Mouse (Mus musculus): Measurements from ENCODE around the gene Olfr1140. TPM values are rescaled to one million over a fixed set of nuclear protein-coding genes. Genes with fewer than 3 reads are reported as not detected.

The Olfr1140 gene
- polyA plus RNA-seq (2014; fragmentation: Nextera tagmentation; extraction: Ambion mirVana) = not detected in 2 replicates

GRCm38 (mm10) chr2:87743452-87743851 lies at the start of gene Olfr1140:
Gene Olfr1140, plus strand, starts transcription at chr2:87743752.
- Histone ChIP-seq H3K4me3 (replicated peaks; ENCODE audit: low read depth, low read length) (no peak within 1 kb of the TSS), H3K36me3 (ENCODE audit: control insufficient read depth, insufficient read depth, low read length) (no peaks in the 10 kb centered on the region), H3K9me3 (ENCODE audit: control insufficient read depth, low read length) (no peaks in the 10 kb centered on the region), H3K4me2 (ENCODE audit: low read length) (no peak within 1 kb of the TSS), H3K9ac (replicated peaks; ENCODE audit: low read length) (no peak within 1 kb of the TSS), H3K27me3 (ENCODE audit: control insufficient read depth, insufficient read depth, low read length) (no peaks in the 10 kb centered on the region), H3K4me1 (ENCODE audit: control insufficient read depth, insufficient read depth, low read length) (no peaks in the 10 kb centered on the region), H3K27ac (replicated peaks; ENCODE audit: low read depth, low read length) (no peak within 1 kb of the TSS)
- no peak for ATAC-seq (ENCODE audit: low FRiP score, low TSS enrichment)
- 71% methylated on average over 3 of the region's 3 CpGs for WGBS
- no peak for DNase-seq

- ATAC-seq (ENCODE audit: low FRiP score, low TSS enrichment) (no peak), DNase-seq (no peak)
- Histone ChIP-seq H3K27ac (replicated peaks; ENCODE audit: low read depth, low read length) (no peak within 1 kb of the TSS), H3K4me3 (replicated peaks; ENCODE audit: low read depth, low read length) (no peak within 1 kb of the TSS), H3K9me3 (ENCODE audit: control insufficient read depth, low read length) (no peaks in the 10 kb centered on the region), H3K4me1 (ENCODE audit: control insufficient read depth, insufficient read depth, low read length) (no peaks in the 10 kb centered on the region), H3K36me3 (ENCODE audit: control insufficient read depth, insufficient read depth, low read length) (no peaks in the 10 kb centered on the region), H3K4me2 (ENCODE audit: low read length) (no peak within 1 kb of the TSS), H3K27me3 (ENCODE audit: control insufficient read depth, insufficient read depth, low read length) (no peaks in the 10 kb centered on the region), H3K9ac (replicated peaks; ENCODE audit: low read length) (no peak within 1 kb of the TSS)
These were observed 49.7 kb upstream of the Olfr1140 start, which contains the start of gene Olfr1136 for GRCm38 (mm10) chr2:87693847-87694246. Gene Olfr1136, minus strand, starts transcription at chr2:87693947.

- Histone ChIP-seq H3K27ac (replicated peaks; ENCODE audit: low read depth, low read length) (no peak within 1 kb of the TSS), H3K4me1 (ENCODE audit: control insufficient read depth, insufficient read depth, low read length) (no peaks in the 10 kb centered on the region), H3K4me2 (ENCODE audit: low read length) (no peak within 1 kb of the TSS), H3K36me3 (ENCODE audit: control insufficient read depth, insufficient read depth, low read length) (no peaks in the 10 kb centered on the region), H3K9me3 (ENCODE audit: control insufficient read depth, low read length) (no peaks in the 10 kb centered on the region), H3K9ac (replicated peaks; ENCODE audit: low read length) (no peak within 1 kb of the TSS), H3K4me3 (replicated peaks; ENCODE audit: low read depth, low read length) (no peak within 1 kb of the TSS), H3K27me3 (ENCODE audit: control insufficient read depth, insufficient read depth, low read length) (no peaks in the 10 kb centered on the region)
- ATAC-seq (ENCODE audit: low FRiP score, low TSS enrichment) (no peak), DNase-seq (no peak)
These were observed 30.5 kb upstream of the Olfr1140 start, which contains the start of gene Olfr1137 for GRCm38 (mm10) chr2:87713079-87713478. Gene Olfr1137, minus strand, starts transcription at chr2:87713179.

- Histone ChIP-seq H3K36me3 (ENCODE audit: control insufficient read depth, insufficient read depth, low read length) (no peaks in the 10 kb centered on the region), H3K4me2 (ENCODE audit: low read length) (no peak within 1 kb of the TSS), H3K9ac (replicated peaks; ENCODE audit: low read length) (no peak within 1 kb of the TSS), H3K4me3 (replicated peaks; ENCODE audit: low read depth, low read length) (no peak within 1 kb of the TSS), H3K27me3 (ENCODE audit: control insufficient read depth, insufficient read depth, low read length) (no peaks in the 10 kb centered on the region), H3K9me3 (ENCODE audit: control insufficient read depth, low read length) (no peaks in the 10 kb centered on the region), H3K27ac (replicated peaks; ENCODE audit: low read depth, low read length) (no peak within 1 kb of the TSS), H3K4me1 (ENCODE audit: control insufficient read depth, insufficient read depth, low read length) (no peaks in the 10 kb centered on the region)
- DNase-seq (no peak), ATAC-seq (ENCODE audit: low FRiP score, low TSS enrichment) (no peak)
- 85% methylated on average over 1 of the region's 1 CpGs for WGBS
These were observed 3.7 kb upstream of the Olfr1140 start, which contains the start of gene Olfr1138 for GRCm38 (mm10) chr2:87739878-87740277. Gene Olfr1138, minus strand, starts transcription at chr2:87739978.

GRCm38 (mm10) chr2:87753891-87754290 lies 10.3 kb downstream of the Olfr1140 start, which contains the start of gene Olfr1141:
Gene Olfr1141, minus strand, starts transcription at chr2:87753991.
- Histone ChIP-seq H3K27ac (replicated peaks; ENCODE audit: low read depth, low read length) (no peak within 1 kb of the TSS), H3K36me3 (ENCODE audit: control insufficient read depth, insufficient read depth, low read length) (no peaks in the 10 kb centered on the region), H3K9ac (replicated peaks; ENCODE audit: low read length) (no peak within 1 kb of the TSS), H3K4me3 (replicated peaks; ENCODE audit: low read depth, low read length) (no peak within 1 kb of the TSS), H3K9me3 (ENCODE audit: control insufficient read depth, low read length) (no peaks in the 10 kb centered on the region), H3K4me2 (ENCODE audit: low read length) (no peak within 1 kb of the TSS), H3K4me1 (ENCODE audit: control insufficient read depth, insufficient read depth, low read length) (no peaks in the 10 kb centered on the region), H3K27me3 (ENCODE audit: control insufficient read depth, insufficient read depth, low read length) (no peaks in the 10 kb centered on the region)
- ATAC-seq (ENCODE audit: low FRiP score, low TSS enrichment) (no peak), DNase-seq (no peak)
- WGBS = 83% methylated on average over 1 of the region's 1 CpGs

- H3K9ac ChIP-seq (replicated peaks; ENCODE audit: low read length) = no peak overlapping the region
- no peak overlapping the region for H3K4me2 ChIP-seq (ENCODE audit: low read length)
- no peaks in the 10 kb centered on the region for H3K27me3 ChIP-seq (ENCODE audit: control insufficient read depth, insufficient read depth, low read length)
- no peaks in the 10 kb centered on the region for H3K9me3 ChIP-seq (ENCODE audit: control insufficient read depth, low read length)
- no peaks in the 10 kb centered on the region for H3K36me3 ChIP-seq (ENCODE audit: control insufficient read depth, insufficient read depth, low read length)
- no peak overlapping the region for H3K4me3 ChIP-seq (replicated peaks; ENCODE audit: low read depth, low read length)
- DNase-seq = peak; percentile 5
- ATAC-seq (ENCODE audit: low FRiP score, low TSS enrichment) = no peak
- H3K4me1 ChIP-seq (ENCODE audit: control insufficient read depth, insufficient read depth, low read length) = no peaks in the 10 kb centered on the region
- H3K27ac ChIP-seq (replicated peaks; ENCODE audit: low read depth, low read length) = no peak overlapping the region
- 49% methylated on average over 1 of the region's 1 CpGs for WGBS
These were observed 32.6 kb downstream of the Olfr1140 start for GRCm38 (mm10) chr2:87776143-87776542.

- ATAC-seq (ENCODE audit: low FRiP score, low TSS enrichment) = no peak
- Histone ChIP-seq H3K4me2 (ENCODE audit: low read length) (no peak within 1 kb of the TSS), H3K36me3 (ENCODE audit: control insufficient read depth, insufficient read depth, low read length) (no peaks in the 10 kb centered on the region), H3K4me1 (ENCODE audit: control insufficient read depth, insufficient read depth, low read length) (no peaks in the 10 kb centered on the region), H3K27ac (replicated peaks; ENCODE audit: low read depth, low read length) (no peak within 1 kb of the TSS), H3K4me3 (replicated peaks; ENCODE audit: low read depth, low read length) (no peak within 1 kb of the TSS), H3K9ac (replicated peaks; ENCODE audit: low read length) (no peak within 1 kb of the TSS), H3K9me3 (ENCODE audit: control insufficient read depth, low read length) (no peaks in the 10 kb centered on the region), H3K27me3 (ENCODE audit: control insufficient read depth, insufficient read depth, low read length) (no peaks in the 10 kb centered on the region)
- no peak for DNase-seq
- 79% methylated on average over 4 of the region's 4 CpGs for WGBS
These were observed 35.6 kb downstream of the Olfr1140 start, which contains the start of gene Olfr152 for GRCm38 (mm10) chr2:87779183-87779582. Gene Olfr152, plus strand, starts transcription at chr2:87779483.

Other genes with a start within 250 kb of the Olfr1140 start
- not detected in 2 replicates for gene Pramel7, start 246.7 kb upstream of the Olfr1140 start, polyA plus RNA-seq (2014; fragmentation: Nextera tagmentation; extraction: Ambion mirVana)
- gene Pramel6, start 237.2 kb upstream of the Olfr1140 start, polyA plus RNA-seq (2014; fragmentation: Nextera tagmentation; extraction: Ambion mirVana) = not detected in 2 replicates
- gene Olfr153, start 212.0 kb upstream of the Olfr1140 start, polyA plus RNA-seq (2014; fragmentation: Nextera tagmentation; extraction: Ambion mirVana) = not detected in 2 replicates
- gene Olfr1128, start 198.2 kb upstream of the Olfr1140 start, polyA plus RNA-seq (2014; fragmentation: Nextera tagmentation; extraction: Ambion mirVana) = not detected in 2 replicates
- gene Olfr1129, start 169.8 kb upstream of the Olfr1140 start, polyA plus RNA-seq (2014; fragmentation: Nextera tagmentation; extraction: Ambion mirVana) = not detected in 2 replicates
- not detected in 2 replicates for gene Olfr1130, start 137.5 kb upstream of the Olfr1140 start, polyA plus RNA-seq (2014; fragmentation: Nextera tagmentation; extraction: Ambion mirVana)
- not detected in 2 replicates for gene Olfr1131, start 116.6 kb upstream of the Olfr1140 start, polyA plus RNA-seq (2014; fragmentation: Nextera tagmentation; extraction: Ambion mirVana)
- gene Olfr1132, start 106.2 kb upstream of the Olfr1140 start, polyA plus RNA-seq (2014; fragmentation: Nextera tagmentation; extraction: Ambion mirVana) = not detected in 2 replicates
- gene Olfr1133, start 96.4 kb upstream of the Olfr1140 start, polyA plus RNA-seq (2014; fragmentation: Nextera tagmentation; extraction: Ambion mirVana) = not detected in 2 replicates
- not detected in 2 replicates for gene Olfr1134, start 85.3 kb upstream of the Olfr1140 start, polyA plus RNA-seq (2014; fragmentation: Nextera tagmentation; extraction: Ambion mirVana)
- not detected in 2 replicates for gene Olfr1135, start 70.1 kb upstream of the Olfr1140 start, polyA plus RNA-seq (2014; fragmentation: Nextera tagmentation; extraction: Ambion mirVana)
- not detected in 2 replicates for gene Olfr1136, start 49.8 kb upstream of the Olfr1140 start, polyA plus RNA-seq (2014; fragmentation: Nextera tagmentation; extraction: Ambion mirVana)
- not detected in 2 replicates for gene Olfr1137, start 30.6 kb upstream of the Olfr1140 start, polyA plus RNA-seq (2014; fragmentation: Nextera tagmentation; extraction: Ambion mirVana)
- not detected in 2 replicates for gene Olfr1138, start 3.8 kb upstream of the Olfr1140 start, polyA plus RNA-seq (2014; fragmentation: Nextera tagmentation; extraction: Ambion mirVana)
- not detected in 2 replicates for gene Olfr1141, start 10.2 kb downstream of the Olfr1140 start, polyA plus RNA-seq (2014; fragmentation: Nextera tagmentation; extraction: Ambion mirVana)
- not detected in 2 replicates for gene Olfr152, start 35.7 kb downstream of the Olfr1140 start, polyA plus RNA-seq (2014; fragmentation: Nextera tagmentation; extraction: Ambion mirVana)
- not detected in 2 replicates for gene Olfr1143, start 56.8 kb downstream of the Olfr1140 start, polyA plus RNA-seq (2014; fragmentation: Nextera tagmentation; extraction: Ambion mirVana)
- gene Olfr1145, start 66.1 kb downstream of the Olfr1140 start, polyA plus RNA-seq (2014; fragmentation: Nextera tagmentation; extraction: Ambion mirVana) = not detected in 2 replicates
- gene Olfr1148, start 86.8 kb downstream of the Olfr1140 start, polyA plus RNA-seq (2014; fragmentation: Nextera tagmentation; extraction: Ambion mirVana) = not detected in 2 replicates
- gene Olfr1150-ps1, start 100.2 kb downstream of the Olfr1140 start, polyA plus RNA-seq (2014; fragmentation: Nextera tagmentation; extraction: Ambion mirVana) = not detected in 2 replicates
- gene Olfr1151, start 112.1 kb downstream of the Olfr1140 start, polyA plus RNA-seq (2014; fragmentation: Nextera tagmentation; extraction: Ambion mirVana) = not detected in 2 replicates
- gene Olfr1152, start 122.7 kb downstream of the Olfr1140 start, polyA plus RNA-seq (2014; fragmentation: Nextera tagmentation; extraction: Ambion mirVana) = not detected in 2 replicates
- gene Olfr1153, start 151.2 kb downstream of the Olfr1140 start, polyA plus RNA-seq (2014; fragmentation: Nextera tagmentation; extraction: Ambion mirVana) = not detected in 2 replicates
- gene Olfr1154, start 161.4 kb downstream of the Olfr1140 start, polyA plus RNA-seq (2014; fragmentation: Nextera tagmentation; extraction: Ambion mirVana) = not detected in 2 replicates
- not detected in 2 replicates for gene Olfr1155, start 201.4 kb downstream of the Olfr1140 start, polyA plus RNA-seq (2014; fragmentation: Nextera tagmentation; extraction: Ambion mirVana)
- not detected in 2 replicates for gene Olfr1156, start 209.3 kb downstream of the Olfr1140 start, polyA plus RNA-seq (2014; fragmentation: Nextera tagmentation; extraction: Ambion mirVana)
- not detected in 2 replicates for gene Olfr1157, start 224.5 kb downstream of the Olfr1140 start, polyA plus RNA-seq (2014; fragmentation: Nextera tagmentation; extraction: Ambion mirVana)
- gene Olfr74, start 230.9 kb downstream of the Olfr1140 start, polyA plus RNA-seq (2014; fragmentation: Nextera tagmentation; extraction: Ambion mirVana) = not detected in 2 replicates
- gene Olfr1158, start 246.4 kb downstream of the Olfr1140 start, polyA plus RNA-seq (2014; fragmentation: Nextera tagmentation; extraction: Ambion mirVana) = not detected in 2 replicates

Measured in midbrain, embryonic 14.5 days (tissue).